Mouse (Mus musculus) neural tube, embryonic 14.5 days (tissue): ENCODE measurements around the gene Ube2j1. TPM values are rescaled to one million over a fixed set of nuclear protein-coding genes. Genes with fewer than 3 reads are reported as not detected.

Experiments used
- ATAC-seq: fragments of 200-750 bp; cut with Nextera tagmentation; 2 replicates; pipeline ENCODE4 v1.8.0; 2017; ENCODE audit warnings: low read depth, mild to moderate bottlenecking, moderate TSS enrichment, moderate library complexity
- H3K27ac ChIP-seq: fragments of 300-500 bp; sonication (generic); 2 replicates; pipeline ENCODE4 v1.5.1; 2014; ENCODE audit warnings: low read depth, mild to moderate bottlenecking, control low read depth, low read length, moderate library complexity, mixed read lengths
- H3K27me3 ChIP-seq: fragments of 300-500 bp; sonication (generic); 2 replicates; pipeline ENCODE4 v1.6.1; 2014; ENCODE audit warnings: low read length; ENCODE audit not compliant: control insufficient read depth, insufficient read depth
- H3K36me3 ChIP-seq: fragments of 300-500 bp; sonication (generic); 2 replicates; pipeline ENCODE4 v1.6.1; 2014; ENCODE audit warnings: low read length, mixed read lengths; ENCODE audit not compliant: control insufficient read depth, insufficient read depth
- H3K4me1 ChIP-seq: fragments of 300-500 bp; sonication (generic); 2 replicates; pipeline ENCODE4 v1.6.1; 2014; ENCODE audit warnings: low read length; ENCODE audit not compliant: control insufficient read depth, insufficient read depth
- H3K4me2 ChIP-seq: fragments of 300-500 bp; sonication (generic); 2 replicates; pipeline ENCODE4 v1.6.1; 2014; ENCODE audit warnings: mild to moderate bottlenecking, low read depth, low read length, control low read depth
- H3K4me3 ChIP-seq: fragments of 300-500 bp; sonication (generic); 2 replicates; pipeline ENCODE4 v1.5.1; 2014; ENCODE audit warnings: low read depth, low read length, control low read depth, mixed read lengths
- H3K9ac ChIP-seq: fragments of 300-500 bp; sonication (generic); replicated peaks from 2 replicates; pipeline ENCODE4 v1.6.1; 2014; ENCODE audit warnings: low read depth, mild to moderate bottlenecking, control low read depth, low read length, mixed read lengths
- H3K9me3 ChIP-seq: fragments of 300-500 bp; sonication (generic); 2 replicates; pipeline ENCODE4 v1.6.1; 2016; ENCODE audit warnings: low read length; ENCODE audit not compliant: control insufficient read depth
- WGBS: fragments of 180-500 bp; shearing (Covaris S2); extraction: QIAGEN DNeasy Blood & Tissue Kit; methylation state at CpG from one replicate; pipeline ENCODE4 v1.1.7; 2014; 5-methylcytosine and 5-hydroxymethylcytosine counted together
- polyA plus RNA-seq: library from polyadenylated mRNA; unstranded; fragments of >200 nt; fragmentation: Nextera tagmentation; extraction: Ambion mirVana; gene quantifications from 2 replicates; pipeline ENCODE4 v1.2.1, GENCODE M21; 2014

Ube2j1 gene
- polyA plus RNA-seq, 1 experiment from 2014 or later, result 78.9 TPM

GRCm38 (mm10) chr4:33061158-33061557 is 29.9 kb downstream of the Ube2j1 start:
- ATAC-seq, result no peak
- Histone ChIP-seq H3K36me3 (no peaks in the 10 kb centered on the region), H3K9me3 (no peaks in the 10 kb centered on the region), H3K4me1 (no peaks in the 10 kb centered on the region), H3K27me3 (no peaks in the 10 kb centered on the region), H3K27ac (no peak overlapping the region), H3K9ac (no peak overlapping the region), H3K4me3 (no peak overlapping the region), H3K4me2 (no peak overlapping the region)
- WGBS, result 66% methylated on average over 7 of the region's 7 CpGs

GRCm38 (mm10) chr4:33062981-33063380 is 31.8 kb downstream of the Ube2j1 start, which contains the start of gene Gabrr2:
TSS of gene Gabrr2 (plus strand) at chr4:33062999.
- H3K4me2 ChIP-seq, result no peak within 1 kb of the TSS
- H3K9me3 ChIP-seq, result no peaks in the 10 kb centered on the region
- no peaks in the 10 kb centered on the region for H3K27me3 ChIP-seq
- H3K4me1 ChIP-seq, result no peaks in the 10 kb centered on the region
- no peaks in the 10 kb centered on the region for H3K36me3 ChIP-seq
- ATAC-seq, result no peak
- no peak within 1 kb of the TSS for H3K4me3 ChIP-seq
- no peak within 1 kb of the TSS for H3K9ac ChIP-seq
- 94% methylated on average over 4 of the region's 4 CpGs for WGBS
- H3K27ac ChIP-seq, result no peak within 1 kb of the TSS

- H3K27ac ChIP-seq, result no peak overlapping the region
- H3K4me1 ChIP-seq, result no peaks in the 10 kb centered on the region
- ATAC-seq, result no peak
- no peak overlapping the region for H3K4me2 ChIP-seq
- no peak overlapping the region for H3K9ac ChIP-seq
- H3K36me3 ChIP-seq, result no peaks in the 10 kb centered on the region
- H3K27me3 ChIP-seq, result no peaks in the 10 kb centered on the region
- H3K9me3 ChIP-seq, result no peaks in the 10 kb centered on the region
- WGBS, result 81% methylated on average over 6 of the region's 6 CpGs
- no peak overlapping the region for H3K4me3 ChIP-seq
These were observed 33.8 kb downstream of the Ube2j1 start for GRCm38 (mm10) chr4:33064986-33065385.

GRCm38 (mm10) chr4:33066223-33066960 is 35.2 kb downstream of the Ube2j1 start:
- no peaks in the 10 kb centered on the region for H3K4me1 ChIP-seq
- H3K36me3 ChIP-seq, result no peaks in the 10 kb centered on the region
- H3K27ac ChIP-seq, result no peak overlapping the region
- 75% methylated on average over 14 of the region's 14 CpGs for WGBS
- no peak for ATAC-seq
- H3K9ac ChIP-seq, result no peak overlapping the region
- no peak overlapping the region for H3K4me2 ChIP-seq
- H3K27me3 ChIP-seq, result no peaks in the 10 kb centered on the region
- no peaks in the 10 kb centered on the region for H3K9me3 ChIP-seq
- no peak overlapping the region for H3K4me3 ChIP-seq

- no peaks in the 10 kb centered on the region for H3K4me1 ChIP-seq
- no peak overlapping the region for H3K4me2 ChIP-seq
- WGBS, result 90% methylated on average over 3 of the region's 3 CpGs
- no peaks in the 10 kb centered on the region for H3K9me3 ChIP-seq
- H3K9ac ChIP-seq, result no peak overlapping the region
- H3K36me3 ChIP-seq, result no peaks in the 10 kb centered on the region
- H3K4me3 ChIP-seq, result no peak overlapping the region
- H3K27me3 ChIP-seq, result no peaks in the 10 kb centered on the region
- ATAC-seq, result no peak
- H3K27ac ChIP-seq, result no peak overlapping the region
These were observed 36.1 kb downstream of the Ube2j1 start for GRCm38 (mm10) chr4:33067331-33067730.

- no peak overlapping the region for H3K4me3 ChIP-seq
- H3K27me3 ChIP-seq, result no peaks in the 10 kb centered on the region
- H3K9me3 ChIP-seq, result no peaks in the 10 kb centered on the region
- H3K36me3 ChIP-seq, result no peaks in the 10 kb centered on the region
- WGBS, result 94% methylated on average over 6 of the region's 6 CpGs
- no peak overlapping the region for H3K27ac ChIP-seq
- no peak overlapping the region for H3K9ac ChIP-seq
- no peak overlapping the region for H3K4me2 ChIP-seq
- H3K4me1 ChIP-seq, result no peaks in the 10 kb centered on the region
- no peak for ATAC-seq
These were observed 36.6 kb downstream of the Ube2j1 start for GRCm38 (mm10) chr4:33067826-33068225.

GRCm38 (mm10) chr4:33068894-33069293 is 37.7 kb downstream of the Ube2j1 start:
- ATAC-seq, result no peak
- no peak overlapping the region for H3K27ac ChIP-seq
- H3K9me3 ChIP-seq, result no peaks in the 10 kb centered on the region
- no peaks in the 10 kb centered on the region for H3K4me1 ChIP-seq
- H3K4me3 ChIP-seq, result no peak overlapping the region
- 65% methylated on average over 6 of the region's 6 CpGs for WGBS
- H3K9ac ChIP-seq, result no peak overlapping the region
- H3K4me2 ChIP-seq, result no peak overlapping the region
- H3K36me3 ChIP-seq, result no peaks in the 10 kb centered on the region
- H3K27me3 ChIP-seq, result no peaks in the 10 kb centered on the region

GRCm38 (mm10) chr4:33070326-33070725 is 39.1 kb downstream of the Ube2j1 start:
- no peak overlapping the region for H3K27ac ChIP-seq
- no peaks in the 10 kb centered on the region for H3K4me1 ChIP-seq
- no peaks in the 10 kb centered on the region for H3K27me3 ChIP-seq
- H3K36me3 ChIP-seq, result no peaks in the 10 kb centered on the region
- no peak overlapping the region for H3K4me3 ChIP-seq
- no peak for ATAC-seq
- no peak overlapping the region for H3K4me2 ChIP-seq
- WGBS, result 91% methylated on average over 6 of the region's 6 CpGs
- H3K9ac ChIP-seq, result no peak overlapping the region
- H3K9me3 ChIP-seq, result no peaks in the 10 kb centered on the region

- Histone ChIP-seq H3K9ac (no peak overlapping the region), H3K4me1 (no peaks in the 10 kb centered on the region), H3K27me3 (no peaks in the 10 kb centered on the region), H3K9me3 (no peaks in the 10 kb centered on the region), H3K4me2 (no peak overlapping the region), H3K4me3 (no peak overlapping the region), H3K36me3 (no peaks in the 10 kb centered on the region), H3K27ac (no peak overlapping the region)
- no peak for ATAC-seq
- 92% methylated on average over 6 of the region's 6 CpGs for WGBS
These were observed 40.1 kb downstream of the Ube2j1 start for GRCm38 (mm10) chr4:33071337-33071736.
